Comparison of ENCODE assay signal across 11 mouse cellular contexts in the genomic region with DNA sequence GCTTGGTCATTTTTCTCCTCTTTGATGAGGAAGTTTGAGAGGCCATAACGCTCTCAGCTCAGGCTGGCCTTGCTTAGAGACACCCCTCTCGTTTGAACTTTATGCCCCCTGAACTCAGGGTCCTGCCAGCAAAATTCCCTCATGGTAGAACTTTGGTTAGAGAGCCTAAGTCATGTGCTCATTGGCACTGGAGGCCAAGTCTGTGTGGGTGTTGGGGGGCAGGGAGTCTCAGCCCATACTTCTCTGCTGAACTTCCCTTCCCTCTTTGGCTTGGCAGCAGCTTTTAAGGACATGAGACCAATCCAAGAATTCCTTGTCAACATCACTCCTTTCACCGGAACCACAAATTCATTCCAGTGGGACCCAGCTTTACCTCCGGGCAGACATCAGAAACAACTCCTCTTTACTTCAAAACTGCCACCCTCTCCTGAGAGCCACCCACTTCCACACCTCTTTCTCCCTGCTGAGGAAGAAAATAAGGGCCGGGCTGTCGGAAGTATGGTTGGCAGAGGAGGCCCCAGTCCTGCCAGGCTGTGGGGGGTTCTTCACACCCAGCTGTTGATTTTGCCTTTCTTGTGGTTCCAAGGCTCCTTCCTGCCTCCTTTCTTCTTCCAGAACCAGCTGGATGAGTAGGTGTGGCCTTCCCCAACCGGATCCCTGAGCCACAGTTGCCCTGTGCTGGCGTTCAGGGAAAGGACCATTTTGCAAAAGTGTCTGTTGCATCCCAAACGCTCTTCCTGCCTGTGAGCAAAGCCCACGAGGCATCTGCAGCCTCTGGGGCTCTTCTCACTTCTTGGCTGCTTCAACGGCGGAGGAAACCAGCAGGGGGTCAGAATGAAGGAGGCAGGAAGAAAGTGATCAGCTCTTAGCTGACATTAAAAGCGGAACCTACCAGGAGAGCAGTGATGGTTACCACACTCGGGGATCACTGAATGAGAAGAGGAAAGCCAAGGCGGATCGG.
DNase-seq lines count a peak whose midpoint lies in the region; ATAC-seq lines count a peak whose summit lies in the region.
"Had no signal": no experiment of that assay in that cellular context is flagged by ENCODE, and none has a peak within 500 bp of the region (broad histone marks: within the 10 kb centered on the region; RNA-seq: fewer than 3 reads in every experiment).

No protein-coding gene starts in this region.

- H3K36me3 ChIP-seq in heart, embryonic 10.5 days: no peaks in the 10 kb centered on the region
- no peaks in the 10 kb centered on the region for H3K36me3 ChIP-seq in heart, embryonic 11.5 days (ENCODE audit: control insufficient read depth, insufficient read depth, low read length)
- H3K36me3 ChIP-seq in limb, embryonic 10.5 days: no peaks in the 10 kb centered on the region
- H3K36me3 ChIP-seq: embryonic facial prominence, embryonic 13.5 days; midbrain, embryonic 13.5 days had no signal

- H3K9ac ChIP-seq in heart, embryonic 11.5 days (ENCODE audit: low read depth, low read length): no peak overlapping the region
- H3K9ac ChIP-seq: embryonic facial prominence, embryonic 13.5 days; midbrain, embryonic 13.5 days had no signal

- H3K27ac ChIP-seq in heart, embryonic 10.5 days: no peak overlapping the region
- no peak overlapping the region for H3K27ac ChIP-seq in heart, embryonic 11.5 days (ENCODE audit: low read depth, low read length)
- H3K27ac ChIP-seq in limb, embryonic 10.5 days: no peak overlapping the region
- H3K27ac ChIP-seq: embryonic facial prominence, embryonic 13.5 days; midbrain, embryonic 13.5 days had no signal

- WGBS in heart, embryonic 10.5 days: 40% methylated on average over 16 of the region's 16 CpGs
- 36% methylated on average over 16 of the region's 16 CpGs for WGBS in heart, embryonic 11.5 days (ENCODE audit: insufficient replicate concordance)
- WGBS in limb, embryonic 10.5 days: 40% methylated on average over 16 of the region's 16 CpGs

- peaks cover 69% of the 10 kb centered on the region for H3K27me3 ChIP-seq in heart, embryonic 10.5 days (ENCODE audit: insufficient read depth, poor library complexity, severe bottlenecking)
- H3K27me3 ChIP-seq in heart, embryonic 11.5 days (ENCODE audit: control insufficient read depth, insufficient read depth, low read length): peaks cover 21% of the 10 kb centered on the region
- H3K27me3 ChIP-seq in limb, embryonic 10.5 days (ENCODE audit: low read depth, poor library complexity, severe bottlenecking): no peaks in the 10 kb centered on the region
- H3K27me3 ChIP-seq: CH12.LX; embryonic facial prominence, embryonic 13.5 days; midbrain, embryonic 13.5 days had no signal

- peak; percentile 70 for DNase-seq in heart, embryonic 10.5 days (ENCODE audit: low spot score)
- peak; percentile 25 to 39 for DNase-seq in right cerebral cortex, postnatal 36 days (ENCODE audit: low spot score in 2 of 2)
- no peak for DNase-seq in right cerebral cortex, postnatal 14 days
- peak; percentile 33 for DNase-seq in lung, postnatal 36 days
- DNase-seq in thymus, postnatal 25 days: peak; percentile 45
- no peak for DNase-seq in ovary, postnatal 36 days (ENCODE audit: low spot score)
- no peak for DNase-seq in limb, embryonic 10.5 days (ENCODE audit: low spot score)

- no peak overlapping the region for H3K4me3 ChIP-seq in heart, embryonic 10.5 days
- H3K4me3 ChIP-seq in heart, embryonic 11.5 days (ENCODE audit: low read depth, low read length): no peak overlapping the region
- H3K4me3 ChIP-seq in limb, embryonic 10.5 days: no peak overlapping the region
- H3K4me3 ChIP-seq: embryonic facial prominence, embryonic 13.5 days; midbrain, embryonic 13.5 days had no signal

- H3K9me3 ChIP-seq in heart, embryonic 10.5 days: no peaks in the 10 kb centered on the region
- H3K9me3 ChIP-seq in heart, embryonic 11.5 days (replicated peaks; ENCODE audit: control insufficient read depth, low read length): no peaks in the 10 kb centered on the region
- H3K9me3 ChIP-seq in limb, embryonic 10.5 days (replicated peaks): no peaks in the 10 kb centered on the region
- H3K9me3 ChIP-seq: embryonic facial prominence, embryonic 13.5 days; midbrain, embryonic 13.5 days had no signal

- H3K4me2 ChIP-seq in heart, embryonic 11.5 days: no peak overlapping the region
- H3K4me2 ChIP-seq: embryonic facial prominence, embryonic 13.5 days; midbrain, embryonic 13.5 days had no signal

- ATAC-seq in heart, embryonic 11.5 days (replicated peaks; ENCODE audit: insufficient number of reproducible peaks, low FRiP score, low TSS enrichment): no peak
- ATAC-seq: midbrain, embryonic 13.5 days had no signal

- H3K4me1 ChIP-seq in heart, embryonic 10.5 days: peaks cover 3% of the 10 kb centered on the region; the same call in 1 of the 2 replicates
- no peaks in the 10 kb centered on the region for H3K4me1 ChIP-seq in heart, embryonic 11.5 days (ENCODE audit: control insufficient read depth, insufficient read depth, low read length)
- H3K4me1 ChIP-seq in limb, embryonic 10.5 days: peaks cover 7% of the 10 kb centered on the region; the same call in 1 of the 2 replicates
- H3K4me1 ChIP-seq: midbrain, embryonic 13.5 days had no signal

Comparison
In these comparisons a context has a peak if more than half of its experiments do, and no peak if none do; other contexts are left out.
1. DNase-seq: peak in heart, embryonic 10.5 days (single experiment), right cerebral cortex, postnatal 36 days (2 of 2), lung, postnatal 36 days (single experiment) and thymus, postnatal 25 days (single experiment); none in right cerebral cortex, postnatal 14 days (single experiment), ovary, postnatal 36 days (single experiment) and limb, embryonic 10.5 days (single experiment).